Mouse (Mus musculus) C2C12 (cell line): ENCODE measurements at regions not wholly inside any gene's neighbourhood (a gene's known extent, or its start where the extent isn't known, plus 50 kb on each side); places are given as distances from the start of the nearest gene placed in this dataset.

Experiments
- CEBPB ChIP-seq: IDR thresholded peaks from one replicate; pipeline ENCODE4 v1.6.1; 2011; ENCODE audit warnings: low read depth, mild to moderate bottlenecking, control low read depth, moderate library complexity
- CTCF ChIP-seq: IDR thresholded peaks from one replicate; pipeline ENCODE4 v1.5.1; 2011; ENCODE audit not compliant: control insufficient read depth, insufficient read depth, insufficient read length
- MAX ChIP-seq: IDR thresholded peaks from one replicate; pipeline ENCODE4 v1.6.1; 2011; ENCODE audit warnings: mild to moderate bottlenecking, control low read depth
- MYOD1 ChIP-seq: IDR thresholded peaks from one replicate; pipeline ENCODE4 v1.6.1; 2011; ENCODE audit warnings: low read depth; ENCODE audit not compliant: control insufficient read depth, insufficient read length
- USF1 ChIP-seq: IDR thresholded peaks from one replicate; pipeline ENCODE4 v1.6.1; 2011; ENCODE audit warnings: low read depth, mild to moderate bottlenecking, control low read depth, moderate library complexity

DNA sequence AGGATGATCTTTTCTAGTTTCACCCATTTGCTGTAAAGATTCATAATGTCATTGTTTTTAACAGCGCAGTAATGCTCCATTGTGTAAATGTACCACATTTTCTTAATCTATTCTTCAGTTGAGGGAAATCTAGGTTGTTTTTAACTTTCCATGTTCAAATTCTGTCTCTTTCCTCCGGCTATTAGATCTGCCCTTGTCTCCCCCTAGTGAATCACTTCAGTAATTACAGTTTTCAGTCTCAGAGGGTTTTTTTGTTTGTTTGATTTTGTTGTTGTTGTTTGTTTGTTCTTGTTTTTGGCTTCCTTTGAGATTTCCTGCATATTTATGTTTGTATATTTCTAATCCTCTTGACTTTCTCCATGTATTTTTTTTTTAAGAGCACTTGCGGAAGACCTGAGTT, 194.8 kb upstream of the Thsd7b start:
- TF ChIP-seq MAX (no peak), CTCF (no peak), CEBPB (no peak), USF1 (no peak), MYOD1 (no peak)
